Mouse (Mus musculus) midbrain, embryonic 10.5 days (tissue): ENCODE data around the gene Rbl1. TPM values are rescaled to one million over a fixed set of nuclear protein-coding genes. Genes with fewer than 3 reads are reported as not detected.

Experiments used
- DNase-seq: peaks from one replicate; pipeline ENCODE4 v3.0.0-alpha.2; 2017; ENCODE audit warnings: low spot score
- H3K27ac ChIP-seq: fragments of 300-500 bp; sonication (generic); replicated peaks from 2 replicates; pipeline ENCODE4 v1.5.1; 2016; ENCODE audit warnings: mild to moderate bottlenecking
- H3K27me3 ChIP-seq: fragments of 300-500 bp; sonication (generic); 2 replicates; pipeline ENCODE4 v1.6.1; 2016; ENCODE audit warnings: low read depth, mild to moderate bottlenecking; ENCODE audit not compliant: poor library complexity, severe bottlenecking
- H3K36me3 ChIP-seq: fragments of 300-500 bp; sonication (generic); 2 replicates; pipeline ENCODE4 v1.6.1; 2016; ENCODE audit warnings: mild to moderate bottlenecking, moderate library complexity
- H3K4me1 ChIP-seq: fragments of 300-500 bp; sonication (generic); 2 replicates; pipeline ENCODE4 v1.6.1; 2016
- H3K4me3 ChIP-seq: fragments of 300-500 bp; sonication (generic); 2 replicates; pipeline ENCODE4 v1.5.1; 2016; ENCODE audit warnings: mild to moderate bottlenecking, moderate library complexity
- H3K9me3 ChIP-seq: fragments of 300-500 bp; sonication (generic); replicated peaks from 2 replicates; pipeline ENCODE4 v1.6.1; 2016; ENCODE audit warnings: mild to moderate bottlenecking
- WGBS: fragments of 180-500 bp; shearing (Covaris S2); methylation state at CpG from one replicate; pipeline ENCODE4 v1.1.7; 2016; 5-methylcytosine and 5-hydroxymethylcytosine counted together
- polyA plus RNA-seq: library from polyadenylated mRNA; unstranded; fragments of >200 nt; fragmentation: Nextera tagmentation; extraction: Ambion mirVana; gene quantifications from 2 replicates; pipeline ENCODE4 v1.2.1, GENCODE M21; 2016

Rbl1 gene
- polyA plus RNA-seq, 1 experiment from 2014 or later, result 27.8 TPM

DNA sequence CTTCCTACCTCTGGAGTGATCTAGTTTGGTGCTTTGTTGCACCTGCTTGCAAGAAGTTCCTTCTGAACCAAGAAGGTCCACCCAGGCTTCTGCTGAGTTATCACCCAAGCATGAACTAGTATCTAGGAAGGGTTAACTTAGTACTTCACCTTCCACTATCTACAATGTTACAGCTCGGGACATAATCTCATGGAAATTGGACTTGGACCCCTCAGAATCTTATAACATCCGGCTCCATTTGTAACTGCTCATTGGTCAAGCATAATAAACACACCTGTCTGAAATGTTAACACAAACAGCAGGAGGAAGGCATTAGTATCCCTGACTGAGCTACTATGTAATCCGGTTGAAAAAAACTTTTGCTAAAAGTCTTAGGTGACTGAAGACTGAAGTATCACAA, 77.0 kb downstream of the Rbl1 start:
- WGBS, result 90% methylated on average over 3 of the region's 3 CpGs
- Histone ChIP-seq H3K4me3 (no peak overlapping the region), H3K4me1 (no peaks in the 10 kb centered on the region), H3K36me3 (peaks cover 42% of the 10 kb centered on the region), H3K9me3 (no peaks in the 10 kb centered on the region), H3K27ac (no peak overlapping the region), H3K27me3 (no peaks in the 10 kb centered on the region)
- DNase-seq, result no peak

DNA sequence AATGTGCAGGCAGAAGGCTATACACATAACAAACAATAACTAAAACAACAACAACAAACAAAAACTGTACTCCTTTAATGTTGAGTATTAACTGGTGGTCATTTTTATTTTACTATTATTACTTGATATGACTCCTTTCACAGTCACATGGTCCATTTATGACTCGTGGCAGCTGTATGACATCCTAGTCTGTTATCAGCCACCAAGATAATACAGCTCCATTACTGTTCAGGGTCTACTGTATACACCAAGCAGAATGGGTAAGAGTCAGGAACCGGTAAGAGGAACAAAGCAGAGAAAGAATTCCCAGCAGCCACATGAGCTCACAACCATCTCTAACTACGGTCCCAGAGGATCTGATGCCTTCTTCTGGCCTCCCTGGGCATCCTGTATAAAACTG, 79.1 kb downstream of the Rbl1 start:
- Histone ChIP-seq H3K27me3 (no peaks in the 10 kb centered on the region), H3K36me3 (peaks cover 60% of the 10 kb centered on the region), H3K9me3 (no peaks in the 10 kb centered on the region), H3K4me1 (no peaks in the 10 kb centered on the region), H3K27ac (no peak overlapping the region), H3K4me3 (no peak overlapping the region)
- no peak for DNase-seq
- WGBS, result 94% methylated on average over 3 of the region's 3 CpGs

DNA sequence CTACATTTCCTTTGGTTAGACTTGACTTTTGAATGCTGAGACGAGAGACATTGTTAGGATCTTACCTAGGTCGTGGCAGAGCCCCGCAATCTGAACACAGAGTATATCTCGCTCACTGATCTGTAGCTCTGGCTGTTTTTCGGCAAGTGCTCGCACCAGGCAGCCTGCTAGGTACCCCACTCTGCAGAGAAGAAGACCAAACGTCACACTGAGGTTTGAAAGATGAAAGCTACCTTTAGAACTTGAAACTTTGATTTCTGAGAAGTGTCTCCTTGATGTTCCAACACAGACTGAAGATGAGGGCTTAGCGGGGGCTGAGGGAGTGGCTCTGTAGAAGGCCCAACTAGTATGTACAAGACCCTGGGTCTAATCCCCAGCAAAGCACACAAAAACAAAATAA, 82.6 kb downstream of the Rbl1 start:
- no peaks in the 10 kb centered on the region for H3K27me3 ChIP-seq
- H3K4me3 ChIP-seq, result no peak overlapping the region
- H3K9me3 ChIP-seq, result no peaks in the 10 kb centered on the region
- no peaks in the 10 kb centered on the region for H3K4me1 ChIP-seq
- no peak for DNase-seq
- peaks cover 63% of the 10 kb centered on the region for H3K36me3 ChIP-seq
- H3K27ac ChIP-seq, result no peak overlapping the region
- 93% methylated on average over 8 of the region's 8 CpGs for WGBS

DNA sequence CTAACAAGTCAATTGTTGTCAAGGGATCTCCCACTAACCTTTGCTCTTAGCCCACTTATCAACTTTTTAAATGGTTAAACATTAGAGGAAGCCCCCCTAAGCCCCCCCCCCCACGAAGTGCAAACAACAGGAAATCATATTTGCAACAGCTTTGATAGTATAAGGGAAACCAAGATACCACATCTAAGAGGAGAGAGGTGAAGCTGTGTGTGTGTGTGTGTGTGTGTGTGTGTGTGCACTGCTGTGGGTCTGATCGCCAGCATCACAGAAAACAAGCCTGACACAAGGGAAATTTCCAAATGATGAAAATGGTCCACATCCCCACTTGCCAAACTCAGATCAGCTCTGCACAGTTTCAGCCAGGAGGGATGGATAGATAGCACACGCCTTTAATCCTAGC, 85.3 kb downstream of the Rbl1 start:
- Histone ChIP-seq H3K27ac (no peak overlapping the region), H3K9me3 (no peaks in the 10 kb centered on the region), H3K27me3 (no peaks in the 10 kb centered on the region), H3K4me1 (no peaks in the 10 kb centered on the region), H3K36me3 (peaks cover 59% of the 10 kb centered on the region), H3K4me3 (no peak overlapping the region)
- 75% methylated on average over 3 of the region's 3 CpGs for WGBS
- DNase-seq, result no peak

DNA sequence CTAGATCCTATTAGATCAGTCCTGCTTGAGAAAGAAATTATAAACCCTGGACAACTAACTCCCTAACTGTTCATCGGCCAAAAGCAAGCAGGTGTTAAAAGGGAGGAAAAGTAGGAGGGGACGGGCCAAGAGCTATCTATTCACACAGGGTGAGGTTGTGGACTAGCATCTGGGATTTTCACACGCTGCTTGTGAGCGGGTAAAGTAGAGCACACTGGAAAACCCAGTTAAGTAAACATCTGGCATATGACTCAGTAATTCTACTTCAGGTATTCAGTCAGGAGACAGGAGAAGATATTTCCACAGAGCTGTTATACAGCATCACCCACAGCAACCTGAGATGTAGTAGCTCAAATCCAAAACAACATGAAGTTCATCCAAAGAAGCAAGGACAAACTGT, 85.8 kb downstream of the Rbl1 start:
- WGBS, result 94% methylated on average over 4 of the region's 4 CpGs
- no peaks in the 10 kb centered on the region for H3K27me3 ChIP-seq
- peaks cover 64% of the 10 kb centered on the region for H3K36me3 ChIP-seq
- no peaks in the 10 kb centered on the region for H3K4me1 ChIP-seq
- H3K27ac ChIP-seq, result no peak overlapping the region
- DNase-seq, result no peak
- no peaks in the 10 kb centered on the region for H3K9me3 ChIP-seq
- no peak overlapping the region for H3K4me3 ChIP-seq

DNA sequence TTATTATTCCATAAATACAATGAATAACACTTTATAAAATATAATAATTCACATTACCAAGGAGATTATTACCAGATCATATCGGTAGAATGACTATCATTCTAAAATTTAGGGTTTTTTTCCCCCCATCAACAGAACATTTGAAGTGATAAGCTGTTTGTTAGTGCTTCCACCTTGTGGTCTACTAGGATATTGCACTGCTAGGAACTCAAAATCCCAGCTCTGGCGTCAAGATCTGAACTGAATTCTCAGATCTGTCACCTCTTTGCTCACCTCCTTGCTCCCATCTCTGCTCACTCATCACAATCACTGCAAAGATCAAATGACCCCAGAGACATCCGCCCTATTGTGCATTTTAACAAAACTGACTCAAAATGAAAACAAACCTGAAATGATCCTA, 87.4 kb downstream of the Rbl1 start:
- Histone ChIP-seq H3K4me1 (no peaks in the 10 kb centered on the region), H3K36me3 (peaks cover 68% of the 10 kb centered on the region), H3K27me3 (no peaks in the 10 kb centered on the region), H3K27ac (no peak overlapping the region), H3K4me3 (no peak overlapping the region), H3K9me3 (no peaks in the 10 kb centered on the region)
- no peak for DNase-seq
- 34% methylated on average over 3 of the region's 3 CpGs for WGBS

DNA sequence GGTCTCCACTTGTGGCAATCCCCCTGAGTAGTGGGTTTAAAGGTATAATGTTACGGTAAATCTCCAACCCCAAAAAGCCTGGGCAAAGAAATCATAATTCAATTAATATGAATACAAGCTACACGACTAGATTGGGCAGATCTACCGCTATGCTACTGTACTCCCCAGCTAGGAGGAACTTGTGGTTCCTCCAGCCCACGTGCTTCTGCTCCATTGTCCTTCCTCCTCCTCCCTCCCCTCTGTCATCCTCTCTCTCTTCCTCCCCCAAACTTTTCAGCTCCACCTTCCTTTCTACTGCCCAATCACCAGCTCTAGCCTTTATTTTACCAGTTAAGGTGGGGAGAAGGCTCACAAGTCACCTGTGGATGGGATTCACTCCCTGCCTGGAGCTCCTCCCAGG, 96.1 kb downstream of the Rbl1 start:
- Histone ChIP-seq H3K36me3 (peaks cover 82% of the 10 kb centered on the region), H3K9me3 (no peaks in the 10 kb centered on the region), H3K27ac (no peak overlapping the region), H3K27me3 (no peaks in the 10 kb centered on the region), H3K4me3 (no peak overlapping the region), H3K4me1 (no peaks in the 10 kb centered on the region)
- WGBS, result 92% methylated on average over 4 of the region's 4 CpGs
- DNase-seq, result no peak

DNA sequence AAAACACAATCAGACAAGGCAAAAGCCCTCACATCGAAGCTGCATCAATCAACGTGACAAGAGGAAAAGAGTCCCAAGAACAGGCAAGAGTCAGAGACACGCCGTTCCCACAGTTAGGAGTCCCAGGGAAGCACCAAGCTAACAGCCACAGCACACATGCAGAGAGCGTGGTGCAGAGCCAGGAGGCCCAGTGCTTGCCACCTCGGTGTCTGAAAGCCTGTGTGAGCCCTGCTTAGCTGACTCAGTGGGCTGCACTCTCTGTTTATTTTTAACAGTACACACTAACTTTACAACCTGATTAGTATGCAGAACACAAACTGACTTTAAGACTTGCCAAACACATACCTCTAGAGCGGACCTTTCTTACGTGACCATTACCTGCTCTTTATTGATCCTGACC, 99.9 kb downstream of the Rbl1 start:
- Histone ChIP-seq H3K9me3 (no peaks in the 10 kb centered on the region), H3K4me1 (no peaks in the 10 kb centered on the region), H3K36me3 (peaks cover 85% of the 10 kb centered on the region), H3K27me3 (no peaks in the 10 kb centered on the region), H3K4me3 (no peak overlapping the region), H3K27ac (no peak overlapping the region)
- WGBS, result 96% methylated on average over 8 of the region's 8 CpGs
- no peak for DNase-seq

DNA sequence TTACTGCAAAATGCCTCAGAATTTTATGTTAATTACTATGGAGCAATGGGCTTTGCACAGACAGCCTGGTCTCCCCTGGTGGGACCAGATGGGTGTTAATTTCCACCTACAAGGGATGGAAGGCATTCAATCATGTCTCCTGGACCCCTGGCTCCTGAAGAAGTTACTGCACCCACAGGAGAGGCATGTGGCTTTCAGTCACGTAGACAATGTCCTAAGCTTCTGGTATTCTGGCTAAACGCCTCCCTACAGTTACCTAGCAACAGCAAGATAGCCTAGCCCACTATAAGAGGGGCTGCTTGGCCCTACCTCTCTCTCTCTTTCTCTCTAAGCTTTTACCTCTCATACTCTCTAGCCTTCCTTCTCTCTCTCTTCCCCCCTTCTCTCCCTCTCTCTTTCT, 102.1 kb downstream of the Rbl1 start:
- Histone ChIP-seq H3K4me1 (no peaks in the 10 kb centered on the region), H3K36me3 (peaks cover 87% of the 10 kb centered on the region), H3K4me3 (no peak overlapping the region), H3K27ac (no peak overlapping the region), H3K27me3 (no peaks in the 10 kb centered on the region), H3K9me3 (no peaks in the 10 kb centered on the region)
- no peak for DNase-seq
- 45% methylated on average over 2 of the region's 2 CpGs for WGBS

DNA sequence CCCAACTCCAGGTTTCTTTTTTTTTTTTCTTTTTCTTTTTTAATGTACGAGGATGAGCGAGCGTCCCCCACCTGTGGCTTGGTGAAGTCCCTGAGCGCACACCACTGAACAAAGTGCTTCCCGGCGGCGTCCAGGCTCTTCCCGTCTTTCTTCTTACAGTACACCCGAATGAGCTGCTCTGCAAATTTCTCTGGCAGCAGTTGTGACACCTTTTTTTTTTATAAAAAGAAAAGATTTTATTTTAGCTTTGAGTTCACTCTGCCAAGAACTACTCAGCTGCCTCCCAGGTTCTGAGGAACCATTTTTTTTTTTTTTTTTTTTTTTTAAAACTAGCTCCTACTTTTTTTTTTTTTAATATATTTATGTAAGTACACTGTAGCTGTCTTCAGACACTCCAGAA, 102.7 kb downstream of the Rbl1 start:
- H3K36me3 ChIP-seq, result peaks cover 87% of the 10 kb centered on the region
- no peaks in the 10 kb centered on the region for H3K4me1 ChIP-seq
- WGBS, result 95% methylated on average over 9 of the region's 9 CpGs
- no peak overlapping the region for H3K4me3 ChIP-seq
- no peaks in the 10 kb centered on the region for H3K27me3 ChIP-seq
- no peaks in the 10 kb centered on the region for H3K9me3 ChIP-seq
- no peak overlapping the region for H3K27ac ChIP-seq
- DNase-seq, result no peak

DNA sequence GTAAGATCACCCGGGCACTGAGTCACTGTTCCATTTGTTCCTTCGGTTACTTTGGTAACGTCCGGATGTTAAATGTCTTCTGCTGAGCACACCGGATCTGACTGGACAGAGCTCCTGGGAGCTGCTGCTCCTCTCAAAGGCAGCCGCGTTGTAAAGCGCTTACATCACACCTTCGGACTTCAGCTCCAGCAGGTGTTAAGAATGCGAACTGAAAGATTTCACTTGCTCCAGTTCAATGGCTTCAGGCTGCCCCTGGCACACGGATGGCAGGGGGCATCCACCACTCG, 104.1 kb downstream of the Rbl1 start:
- Histone ChIP-seq H3K27me3 (no peaks in the 10 kb centered on the region), H3K36me3 (peaks cover 74% of the 10 kb centered on the region), H3K9me3 (no peaks in the 10 kb centered on the region), H3K27ac (no peak overlapping the region), H3K4me3 (no peak overlapping the region), H3K4me1 (no peaks in the 10 kb centered on the region)
- WGBS, result 94% methylated on average over 12 of the region's 12 CpGs
- no peak for DNase-seq

DNA sequence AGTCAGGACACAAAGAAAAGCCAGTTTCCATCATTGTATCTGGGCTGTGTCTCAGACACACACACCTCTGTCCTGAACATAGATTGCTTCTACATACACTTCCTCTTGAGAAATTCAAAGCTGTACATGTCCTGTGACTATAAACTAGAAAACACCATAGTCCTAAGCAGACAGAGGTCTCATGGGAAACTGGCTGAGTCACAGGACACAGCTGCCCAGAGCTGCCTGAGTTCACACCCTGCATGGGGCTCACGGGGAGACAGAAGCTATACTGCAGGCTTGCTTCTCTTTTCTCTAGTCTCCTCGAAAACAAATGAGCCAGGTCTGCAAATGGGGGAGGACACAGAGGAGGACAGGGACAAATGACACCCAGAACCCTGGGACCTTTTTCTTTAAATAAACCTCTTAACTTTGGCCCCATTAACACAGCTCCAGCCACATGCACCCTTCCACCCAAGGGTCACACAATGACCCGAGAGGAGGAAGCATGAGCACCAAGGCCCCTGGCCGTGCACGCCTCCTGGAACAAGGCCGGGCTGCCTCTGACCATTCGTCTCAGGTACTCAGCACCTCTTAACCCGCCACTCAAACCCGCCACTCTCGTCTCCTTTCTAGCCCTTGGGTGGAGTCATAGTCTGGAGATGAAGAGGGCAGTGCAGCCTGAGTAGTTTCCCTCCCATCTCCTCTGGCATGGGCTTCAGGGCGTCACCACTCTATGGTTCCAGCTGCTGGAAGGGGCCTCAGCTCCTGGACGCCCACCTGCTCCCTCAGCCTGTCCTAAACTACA, 104.6 kb downstream of the Rbl1 start:
- DNase-seq, result no peak
- 88% methylated on average over 12 of the region's 12 CpGs for WGBS
- no peak overlapping the region for H3K4me3 ChIP-seq
- H3K27me3 ChIP-seq, result no peaks in the 10 kb centered on the region
- H3K36me3 ChIP-seq, result peaks cover 69% of the 10 kb centered on the region
- no peaks in the 10 kb centered on the region for H3K4me1 ChIP-seq
- no peak overlapping the region for H3K27ac ChIP-seq
- no peaks in the 10 kb centered on the region for H3K9me3 ChIP-seq
